Mouse (Mus musculus) spleen, adult 2 months (tissue): ENCODE measurements at regions not wholly inside any gene's neighbourhood (a gene's known extent, or its start where the extent isn't known, plus 50 kb on each side); places are given as distances from the start of the nearest gene placed in this dataset.

Experiments used
- CTCF ChIP-seq: fragments of 200-500 bp; IDR thresholded peaks from 2 replicates; pipeline ENCODE4 v1.5.1; 2011; ENCODE audit warnings: mild to moderate bottlenecking, inconsistent platforms; ENCODE audit not compliant: insufficient read depth, insufficient read length, insufficient replicate concordance; ENCODE audit errors: extremely low read depth
- POLR2A ChIP-seq: fragments of 200-500 bp; IDR thresholded peaks from 2 replicates; pipeline ENCODE4 v1.6.1; 2011; ENCODE audit warnings: low read depth, low read length, inconsistent platforms

- TF ChIP-seq POLR2A = no peak
- no peak for TF ChIP-seq CTCF
Observed at GRCm38 (mm10) chr10:117440225-117440976, 60.6 kb upstream of the Cpsf6 start.
